Mouse (Mus musculus) hindbrain, postnatal 0 days (tissue): ENCODE data around the gene Eps8. TPM values are rescaled to one million over a fixed set of nuclear protein-coding genes. Genes with fewer than 3 reads are reported as not detected.

Source experiments
- ATAC-seq: fragments of 200-750 bp; cut with Nextera tagmentation; 2 replicates; pipeline ENCODE4 v1.8.0; 2017; ENCODE audit warnings: mild to moderate bottlenecking, moderate TSS enrichment, moderate library complexity
- DNase-seq: peaks from one replicate; pipeline ENCODE4 v3.0.0-alpha.2; 2015; ENCODE audit warnings: low spot score
- H3K27ac ChIP-seq: fragments of 300-500 bp; sonication (generic); 2 replicates; pipeline ENCODE4 v1.5.1; 2014; ENCODE audit warnings: mild to moderate bottlenecking
- H3K27me3 ChIP-seq: fragments of 300-500 bp; sonication (generic); 2 replicates; pipeline ENCODE4 v1.6.1; 2014; ENCODE audit warnings: low read length, mixed read lengths; ENCODE audit not compliant: insufficient read depth
- H3K36me3 ChIP-seq: fragments of 300-500 bp; sonication (generic); 2 replicates; pipeline ENCODE4 v1.6.1; 2014; ENCODE audit warnings: low read length, mixed read lengths; ENCODE audit not compliant: insufficient read depth
- H3K4me1 ChIP-seq: fragments of 300-500 bp; sonication (generic); 2 replicates; pipeline ENCODE4 v1.6.1; 2014; ENCODE audit warnings: antibody characterized with exemption, low read length, mixed read lengths; ENCODE audit not compliant: insufficient read depth
- H3K4me2 ChIP-seq: fragments of 300-500 bp; sonication (generic); 2 replicates; pipeline ENCODE4 v1.6.1; 2014; ENCODE audit warnings: low read depth, mild to moderate bottlenecking, low read length, moderate library complexity, mixed read lengths
- H3K4me3 ChIP-seq: fragments of 300-500 bp; sonication (generic); 2 replicates; pipeline ENCODE4 v1.5.1; 2014; ENCODE audit warnings: low read length
- H3K9ac ChIP-seq: fragments of 300-500 bp; sonication (generic); replicated peaks from 2 replicates; pipeline ENCODE4 v1.6.1; 2014; ENCODE audit warnings: mild to moderate bottlenecking, low read length, moderate library complexity, mixed read lengths
- H3K9me3 ChIP-seq: fragments of 300-500 bp; sonication (generic); 2 replicates; pipeline ENCODE4 v1.6.1; 2016; ENCODE audit warnings: low read length, mixed read lengths
- CTCF ChIP-seq: IDR thresholded peaks from 2 replicates; pipeline ENCODE4 v1.5.1; 2016; ENCODE audit warnings: antibody characterized with exemption, control low read depth, low read depth
- WGBS: fragments of 180-500 bp; shearing (Covaris S2); extraction: QIAGEN DNeasy Blood & Tissue Kit; methylation state at CpG from one replicate; pipeline ENCODE4 v1.1.7; 2014; 5-methylcytosine and 5-hydroxymethylcytosine counted together
- polyA plus RNA-seq: library from polyadenylated mRNA; unstranded; fragments of >200 nt; fragmentation: Nextera tagmentation; extraction: Ambion mirVana; gene quantifications from 2 replicates; pipeline ENCODE4 v1.2.1, GENCODE M21; 2015
- total RNA-seq: library from RNA; depleted of rRNA; stranded (reverse); fragments of >200 nt; gene quantifications from 2 replicates; pipeline ENCODE4 v1.2.3, GENCODE M21; 2014

Gene Eps8
- total and polyA plus RNA-seq, 2 experiments from 2014 or later = 31.8 to 40.0 TPM

- H3K27me3 ChIP-seq = no peaks in the 10 kb centered on the region
- peak; percentile 52 for TF ChIP-seq CTCF
- no peaks in the 10 kb centered on the region for H3K4me1 ChIP-seq
- H3K36me3 ChIP-seq = no peaks in the 10 kb centered on the region
- H3K4me2 ChIP-seq = peak overlapping the region; percentile 91
- no peaks in the 10 kb centered on the region for H3K9me3 ChIP-seq
- H3K4me3 ChIP-seq = peak overlapping the region; percentile 73
- ATAC-seq (peak; percentile 90), DNase-seq (peak; percentile 94)
- peak overlapping the region; percentile 57; the same call in 1 of the 2 replicates for H3K27ac ChIP-seq
- peak overlapping the region; percentile 78 for H3K9ac ChIP-seq
- WGBS = under 1% methylated on average over 50 of the region's 51 CpGs
These were observed 5.6 kb downstream of the Eps8 start for GRCm38 (mm10) chr6:137649068-137649480.

GRCm38 (mm10) chr6:137648110-137649067 lies 6.3 kb downstream of the Eps8 start:
- H3K9ac ChIP-seq = peak overlapping the region; percentile 78
- peak overlapping the region; percentile 57 for H3K27ac ChIP-seq
- no peak for TF ChIP-seq CTCF
- H3K9me3 ChIP-seq = no peaks in the 10 kb centered on the region
- peak overlapping the region; percentile 73 for H3K4me3 ChIP-seq
- H3K36me3 ChIP-seq = no peaks in the 10 kb centered on the region
- 1% methylated on average over 52 of the region's 59 CpGs for WGBS
- H3K4me2 ChIP-seq = peak overlapping the region; percentile 91
- H3K4me1 ChIP-seq = no peaks in the 10 kb centered on the region
- DNase-seq (peak; percentile 48), ATAC-seq (peak; percentile 60)
- H3K27me3 ChIP-seq = no peaks in the 10 kb centered on the region

DNA sequence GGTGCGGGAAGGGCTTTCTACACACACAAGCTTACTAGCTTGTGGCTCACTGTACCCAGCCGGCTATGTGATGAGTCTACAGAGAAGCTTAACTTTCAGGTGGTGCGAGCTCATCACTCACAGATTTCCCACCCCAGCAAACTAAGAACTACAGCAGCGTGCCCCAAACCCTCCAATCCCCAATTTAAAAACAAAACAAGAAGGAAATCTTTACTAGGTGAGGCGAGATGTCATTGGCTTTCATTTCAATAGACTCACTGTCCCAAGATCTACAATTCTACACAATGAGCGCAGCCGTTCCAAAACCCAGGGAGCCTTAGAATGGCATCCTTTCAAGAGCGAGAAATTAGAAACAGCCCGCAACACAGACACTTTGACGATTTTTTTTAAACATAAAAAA lies 7.0 kb downstream of the Eps8 start:
- 11% methylated on average over 10 of the region's 10 CpGs for WGBS

DNA sequence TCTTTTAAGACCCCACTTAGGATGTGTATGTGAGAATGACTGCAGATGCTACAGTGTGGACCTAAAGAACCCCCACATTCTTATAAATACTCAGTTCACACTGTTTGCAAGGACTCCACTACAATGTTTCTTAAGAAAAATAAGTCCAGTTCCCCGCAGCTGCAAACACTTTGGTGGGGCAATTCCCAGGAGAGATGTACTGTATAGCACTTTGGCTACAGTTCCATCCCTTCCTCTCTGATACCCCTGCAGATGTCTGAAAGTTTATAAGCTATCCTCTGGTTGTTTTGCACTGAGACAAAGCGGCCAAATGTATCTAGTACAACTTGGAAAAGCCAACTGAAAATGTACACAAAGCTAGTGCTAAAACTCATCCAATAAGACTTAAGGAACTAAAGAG lies 8.0 kb downstream of the Eps8 start:
- DNase-seq = no peak
- H3K4me3 ChIP-seq = peak overlapping the region; percentile 73
- H3K4me2 ChIP-seq = peak overlapping the region; percentile 91
- WGBS = 87% methylated on average over 2 of the region's 2 CpGs
- no peaks in the 10 kb centered on the region for H3K36me3 ChIP-seq
- TF ChIP-seq CTCF = no peak
- H3K9ac ChIP-seq = no peak overlapping the region
- H3K4me1 ChIP-seq = no peaks in the 10 kb centered on the region
- no peak for ATAC-seq
- no peaks in the 10 kb centered on the region for H3K27me3 ChIP-seq
- no peak overlapping the region for H3K27ac ChIP-seq
- no peaks in the 10 kb centered on the region for H3K9me3 ChIP-seq

More for the DNA sequence above, 7.0 kb downstream of the Eps8 start:
- H3K4me2 ChIP-seq = peak overlapping the region; percentile 91
- no peak for TF ChIP-seq CTCF
- peak overlapping the region; percentile 73 for H3K4me3 ChIP-seq
- DNase-seq = no peak
- no peak overlapping the region; the same call in 1 of the 2 replicates for H3K27ac ChIP-seq
- no peak for ATAC-seq
- H3K27me3 ChIP-seq = no peaks in the 10 kb centered on the region
- no peaks in the 10 kb centered on the region for H3K4me1 ChIP-seq
- H3K36me3 ChIP-seq = no peaks in the 10 kb centered on the region
- H3K9ac ChIP-seq = no peak overlapping the region; the same call in 1 of the 2 replicates
- no peaks in the 10 kb centered on the region for H3K9me3 ChIP-seq

DNA sequence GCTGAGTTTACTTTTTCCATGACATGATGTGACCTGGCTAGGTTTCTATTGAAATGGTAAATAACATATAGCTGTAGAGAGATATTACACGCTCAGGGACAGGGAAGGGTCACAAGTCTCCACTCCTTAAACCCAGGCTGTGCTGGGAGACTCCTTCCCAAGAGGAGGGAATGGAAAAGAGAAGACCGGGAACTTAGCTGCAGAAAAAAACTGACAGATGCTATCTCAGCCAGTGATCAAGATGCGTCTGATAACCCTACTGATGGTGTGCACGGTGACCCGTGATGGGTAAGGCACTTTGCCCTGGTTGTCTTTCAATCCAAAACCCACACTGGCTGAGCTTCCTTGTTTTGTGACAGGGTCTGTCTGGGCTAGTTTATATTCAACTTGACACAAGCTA lies 9.8 kb downstream of the Eps8 start:
- 76% methylated on average over 5 of the region's 5 CpGs for WGBS
- no peak for TF ChIP-seq CTCF
- no peaks in the 10 kb centered on the region for H3K4me1 ChIP-seq
- no peaks in the 10 kb centered on the region for H3K9me3 ChIP-seq
- no peak for DNase-seq
- H3K36me3 ChIP-seq = no peaks in the 10 kb centered on the region
- H3K4me2 ChIP-seq = no peak overlapping the region
- ATAC-seq = no peak
- no peaks in the 10 kb centered on the region for H3K27me3 ChIP-seq
- H3K27ac ChIP-seq = no peak overlapping the region
- H3K4me3 ChIP-seq = no peak overlapping the region
- H3K9ac ChIP-seq = no peak overlapping the region

DNA sequence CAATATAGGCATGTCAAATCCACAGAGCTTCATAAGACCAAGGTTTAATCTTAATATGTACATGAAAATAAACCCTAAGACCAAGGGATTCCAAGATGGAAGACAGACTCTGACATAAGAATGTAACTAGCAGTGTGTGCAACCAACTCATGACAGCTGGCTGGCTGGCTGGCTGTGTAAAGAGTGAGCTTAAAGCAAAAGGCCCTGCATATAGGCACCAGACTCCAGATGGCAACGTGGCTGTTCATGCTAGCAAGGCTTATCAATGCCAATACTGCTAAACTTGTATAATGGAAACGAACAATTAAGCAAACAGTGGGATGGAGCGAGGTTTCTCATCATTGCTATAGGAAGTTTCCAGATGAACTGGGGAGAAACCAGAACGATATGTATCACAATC lies 10.9 kb downstream of the Eps8 start:
- Histone ChIP-seq H3K27me3 (no peaks in the 10 kb centered on the region), H3K4me2 (no peak overlapping the region), H3K4me1 (no peaks in the 10 kb centered on the region), H3K9me3 (no peaks in the 10 kb centered on the region), H3K27ac (no peak overlapping the region), H3K36me3 (no peaks in the 10 kb centered on the region), H3K4me3 (no peak overlapping the region), H3K9ac (no peak overlapping the region)
- WGBS = 73% methylated on average over 4 of the region's 4 CpGs
- no peak for TF ChIP-seq CTCF
- ATAC-seq = no peak
- no peak for DNase-seq

GRCm38 (mm10) chr6:137641642-137642041 lies 13.0 kb downstream of the Eps8 start:
- H3K9ac ChIP-seq = no peak overlapping the region
- ATAC-seq (no peak), DNase-seq (no peak)
- no peaks in the 10 kb centered on the region for H3K9me3 ChIP-seq
- WGBS = 73% methylated on average over 1 of the region's 1 CpGs
- H3K4me2 ChIP-seq = no peak overlapping the region
- no peak overlapping the region for H3K4me3 ChIP-seq
- no peak for TF ChIP-seq CTCF
- no peaks in the 10 kb centered on the region for H3K4me1 ChIP-seq
- H3K36me3 ChIP-seq = no peaks in the 10 kb centered on the region
- no peaks in the 10 kb centered on the region for H3K27me3 ChIP-seq
- no peak overlapping the region for H3K27ac ChIP-seq
